20 mouse cellular contexts compared by ENCODE assay signal in genomic region chr2:43568406-43568805, GRCm38 (mm10). TPM values are rescaled to one million over a fixed set of nuclear protein-coding genes. Genes with fewer than 3 reads are reported as not detected.
"Had no signal": no experiment of that assay in that cellular context is flagged by ENCODE, and none has a peak within 500 bp of the region (broad histone marks: within the 10 kb centered on the region; RNA-seq: fewer than 3 reads in every experiment).

No protein-coding gene starts in this region.

- H3K27me3 ChIP-seq: midbrain, embryonic 12.5 days; neural tube, embryonic 13.5 days; neural tube, embryonic 15.5 days; stomach, embryonic 15.5 days had no signal

- H3K4me2 ChIP-seq: lung, embryonic 14.5 days; midbrain, embryonic 12.5 days; neural tube, embryonic 13.5 days; neural tube, embryonic 15.5 days; stomach, embryonic 15.5 days had no signal

- H3K9ac ChIP-seq: lung, embryonic 14.5 days; midbrain, embryonic 12.5 days; neural tube, embryonic 13.5 days; neural tube, embryonic 15.5 days; stomach, embryonic 15.5 days had no signal

- H3K9me3 ChIP-seq: midbrain, embryonic 10.5 days; midbrain, embryonic 12.5 days; neural tube, embryonic 13.5 days; neural tube, embryonic 15.5 days; stomach, embryonic 15.5 days had no signal

- H3K4me3 ChIP-seq: midbrain, embryonic 10.5 days; midbrain, embryonic 12.5 days; neural tube, embryonic 13.5 days; neural tube, embryonic 15.5 days; stomach, embryonic 15.5 days had no signal

- ATAC-seq: midbrain, embryonic 16.5 days had no signal

- H3K36me3 ChIP-seq: midbrain, embryonic 10.5 days; midbrain, embryonic 12.5 days; neural tube, embryonic 13.5 days; neural tube, embryonic 15.5 days; stomach, embryonic 15.5 days had no signal

- H3K4me1 ChIP-seq: midbrain, embryonic 10.5 days; midbrain, embryonic 12.5 days; neural tube, embryonic 13.5 days; neural tube, embryonic 15.5 days; stomach, embryonic 15.5 days had no signal

- DNase-seq: lung, adult 18-20 months; lung, embryonic 14.5 days; lung, postnatal 10 days; lung, postnatal 4 days; midbrain, embryonic 14.5 days; retina, postnatal 1 day; right cerebral cortex, adult 18-20 months; right cerebral cortex, postnatal 25 days; thymus, adult 2 months; thymus, postnatal 14 days; thymus, postnatal 36 days had no signal

- H3K27ac ChIP-seq: midbrain, embryonic 10.5 days; midbrain, embryonic 12.5 days; neural tube, embryonic 13.5 days; neural tube, embryonic 15.5 days; stomach, embryonic 15.5 days; stomach, postnatal 0 days had no signal

RNA-seq across cellular contexts. Expression of gene Kynu, which starts 13.3 kb away (rescaled TPM):
- total RNA-seq: megakaryocyte-erythroid progenitor cell, adult 5-6 weeks had no signal
- polyA plus RNA-seq: testis, adult 2 months had no signal
